Mouse (Mus musculus) C2C12 (cell line): ENCODE results near the gene Krtap3-2.

ENCODE experiments used
- CEBPB ChIP-seq: IDR thresholded peaks from one replicate; pipeline ENCODE4 v1.6.1; 2011; ENCODE audit warnings: low read depth, mild to moderate bottlenecking, control low read depth, moderate library complexity
- CTCF ChIP-seq: IDR thresholded peaks from one replicate; pipeline ENCODE4 v1.5.1; 2011; ENCODE audit not compliant: control insufficient read depth, insufficient read depth, insufficient read length
- FOSL1 ChIP-seq: IDR thresholded peaks from one replicate; pipeline ENCODE4 v1.8.0; 2011; ENCODE audit warnings: mild to moderate bottlenecking, low read length; ENCODE audit not compliant: poor library complexity, insufficient read depth, severe bottlenecking
- MAX ChIP-seq: IDR thresholded peaks from one replicate; pipeline ENCODE4 v1.6.1; 2011; ENCODE audit warnings: mild to moderate bottlenecking, control low read depth
- MYOD1 ChIP-seq: IDR thresholded peaks from one replicate; pipeline ENCODE4 v1.6.1; 2011; ENCODE audit warnings: low read depth; ENCODE audit not compliant: control insufficient read depth, insufficient read length
- MYOG ChIP-seq: IDR thresholded peaks from one replicate; pipeline ENCODE4 v1.6.1; 2011; ENCODE audit not compliant: control insufficient read depth, insufficient read length; ENCODE audit errors: extremely low read depth
- USF1 ChIP-seq: IDR thresholded peaks from one replicate; pipeline ENCODE4 v1.6.1; 2011; ENCODE audit warnings: low read depth, mild to moderate bottlenecking, control low read depth, moderate library complexity

- TF ChIP-seq CTCF (no peak), MAX (no peak), USF1 (no peak), FOSL1 (no peak), MYOG (no peak), MYOD1 (no peak), CEBPB (no peak)
These were observed 1.5 kb upstream of the Krtap3-2 start for GRCm38 (mm10) chr11:99557976-99558745.
